Mouse (Mus musculus): ENCODE results near the gene Gm26938.
A peak's percentile ranks its signal among the peaks of the same experiment; 100 is the strongest.

Gm26938 gene

DNA sequence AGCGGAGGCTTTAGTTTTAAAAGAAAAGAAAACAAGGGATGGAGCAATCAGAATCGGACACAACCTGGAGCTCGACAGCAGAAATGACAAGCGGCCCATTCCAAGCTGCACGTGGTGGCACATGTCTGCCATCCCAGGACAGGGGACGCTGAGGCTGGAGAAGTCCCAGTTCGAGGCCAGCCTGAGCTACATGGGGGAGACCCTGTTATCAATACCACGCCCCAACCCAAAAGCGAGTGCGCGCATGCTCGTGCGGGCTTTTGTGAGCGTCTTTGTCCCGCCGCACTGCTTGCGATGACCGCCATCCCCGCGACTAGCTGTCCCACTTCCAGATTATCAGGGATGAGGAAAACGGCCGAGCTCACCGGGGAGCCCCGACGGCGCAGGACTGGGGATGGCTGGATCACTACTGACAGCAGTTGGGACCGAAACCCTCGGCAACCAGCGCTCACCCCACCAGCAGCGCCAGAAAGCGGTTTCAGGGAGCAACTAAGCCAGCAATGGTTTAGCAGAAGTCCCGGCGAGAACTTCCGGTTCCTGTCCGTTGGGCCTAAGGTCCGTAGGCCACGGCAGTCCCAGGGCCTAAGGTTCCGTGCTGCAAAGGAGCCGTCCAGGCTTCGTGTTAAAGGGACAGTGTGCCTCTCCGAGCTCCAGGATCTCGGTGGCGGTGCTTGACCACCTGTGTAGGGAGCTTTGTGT, at the start of gene Gm26938, which contains the start of gene Psmg3:
Gm26938 (minus strand) TSS at position 51 of the 699 bp plus-strand sequence.
Psmg3 (minus strand) TSS at position 529 of the 699 bp plus-strand sequence.
- DNase-seq (ENCODE audit: low spot score in 2 of 2) = peak; percentile 89 to 91

DNA sequence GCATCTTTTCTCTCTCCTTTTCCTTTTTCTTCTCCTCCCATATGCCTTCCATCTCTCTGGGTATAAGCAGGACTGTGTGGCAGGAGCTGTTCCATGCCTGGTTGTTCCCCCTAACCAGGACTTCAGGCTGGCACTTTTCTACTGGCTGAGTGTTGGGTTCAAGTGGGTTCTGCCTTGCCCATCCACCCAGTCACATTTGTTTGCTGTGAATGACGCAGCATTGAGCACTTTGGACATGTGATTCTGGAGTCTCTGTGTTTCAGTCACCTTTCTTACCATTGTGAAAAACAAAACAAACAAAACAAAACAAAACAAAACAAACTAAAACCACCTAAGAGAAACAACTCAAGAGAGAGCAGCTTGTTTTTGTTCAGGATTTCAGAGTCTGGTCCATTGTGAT, 45.3 kb upstream of the Gm26938 start:
- DNase-seq (ENCODE audit: low spot score in 2 of 2) = no peak

DNA sequence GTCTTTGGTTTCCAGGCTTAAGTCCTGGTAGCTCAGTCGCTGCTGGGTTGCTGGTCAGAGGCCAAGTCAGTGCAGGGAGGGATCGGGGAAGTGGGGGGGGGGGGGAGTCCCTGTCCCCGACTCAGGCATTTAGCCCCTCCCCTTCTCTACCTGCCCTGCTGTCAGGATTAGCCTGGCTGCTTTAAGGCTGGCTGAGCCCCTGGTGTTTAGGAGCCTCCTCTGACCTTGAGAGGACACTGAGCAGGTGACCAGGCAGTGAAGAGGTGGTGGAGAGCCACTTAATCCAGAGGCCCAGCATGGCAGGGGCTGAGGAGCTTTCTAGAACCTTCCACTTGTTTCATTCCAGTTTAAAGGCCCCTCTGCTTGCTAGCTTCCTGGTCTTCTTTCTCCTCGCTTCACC, 44.7 kb upstream of the Gm26938 start:
- DNase-seq (ENCODE audit: low spot score in 2 of 2) = no peak

- DNase-seq (ENCODE audit: low spot score in 2 of 2) = no peak
Observed at GRCm38 (mm10) chr5:139862759-139863158, 36.6 kb upstream of the Gm26938 start.

GRCm38 (mm10) chr5:139860328-139861104, 34.3 kb upstream of the Gm26938 start:
- no peak for DNase-seq (ENCODE audit: low spot score in 2 of 2)

DNA sequence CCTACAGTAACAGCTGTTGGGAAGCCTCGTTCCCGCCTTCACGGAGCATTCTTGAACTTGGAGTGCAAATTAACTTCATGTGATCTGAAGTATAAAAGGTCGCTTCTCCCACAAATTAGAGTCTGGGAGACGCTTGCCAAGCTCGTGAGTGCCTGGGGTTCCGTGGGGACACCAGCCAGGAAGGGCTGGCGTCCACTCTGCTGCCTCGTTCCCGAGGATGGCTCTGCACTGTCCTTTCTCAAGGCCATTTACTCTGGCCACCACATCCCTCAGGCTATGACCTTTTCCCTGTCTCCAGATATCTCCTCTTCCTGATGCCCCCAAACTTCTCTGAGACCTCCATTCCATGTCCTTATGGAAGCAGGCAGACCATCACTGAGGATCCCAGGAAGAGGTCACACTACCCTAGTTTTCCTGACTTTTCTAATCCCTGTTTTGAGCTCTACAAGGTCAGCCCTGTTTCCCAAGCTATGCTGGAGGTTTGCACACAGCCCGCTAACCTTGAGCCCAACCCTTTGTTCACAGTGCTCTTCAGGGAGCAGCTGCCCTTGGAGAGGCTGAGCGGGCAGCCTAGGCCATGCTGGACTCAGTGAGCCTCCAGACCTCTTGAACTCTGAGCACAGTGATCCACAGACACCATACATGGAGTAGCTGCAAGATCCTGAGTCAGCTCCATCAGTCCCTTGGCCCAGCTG, 23.6 kb upstream of the Gm26938 start:
- no peak for DNase-seq (ENCODE audit: low spot score in 2 of 2)

GRCm38 (mm10) chr5:139839142-139839541, 12.9 kb upstream of the Gm26938 start:
- DNase-seq (ENCODE audit: low spot score in 2 of 2) = no peak

DNA sequence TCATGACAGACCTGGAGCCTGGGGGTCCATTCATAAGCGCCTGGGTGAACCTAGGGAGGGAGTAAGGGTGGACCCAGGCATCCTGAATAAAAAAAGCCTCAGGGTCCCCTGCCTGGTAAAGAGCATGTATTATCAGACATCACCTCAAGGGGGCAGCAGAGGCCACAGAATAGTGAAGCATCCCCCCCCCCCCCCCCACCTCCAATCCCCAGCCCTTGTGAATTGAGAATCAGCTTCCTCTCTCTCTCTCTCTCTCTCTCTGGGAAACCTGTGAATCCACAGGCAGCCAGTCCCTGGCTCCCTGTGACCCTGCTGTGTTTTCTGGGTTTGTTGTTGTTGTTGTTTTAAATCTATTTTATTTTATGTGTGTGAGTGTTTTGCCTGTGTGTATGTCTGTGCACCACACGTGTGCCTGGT, 12.3 kb upstream of the Gm26938 start:
- peak in 1 of 2 experiments; percentile 38 for DNase-seq (ENCODE audit: low spot score in 2 of 2)

DNA sequence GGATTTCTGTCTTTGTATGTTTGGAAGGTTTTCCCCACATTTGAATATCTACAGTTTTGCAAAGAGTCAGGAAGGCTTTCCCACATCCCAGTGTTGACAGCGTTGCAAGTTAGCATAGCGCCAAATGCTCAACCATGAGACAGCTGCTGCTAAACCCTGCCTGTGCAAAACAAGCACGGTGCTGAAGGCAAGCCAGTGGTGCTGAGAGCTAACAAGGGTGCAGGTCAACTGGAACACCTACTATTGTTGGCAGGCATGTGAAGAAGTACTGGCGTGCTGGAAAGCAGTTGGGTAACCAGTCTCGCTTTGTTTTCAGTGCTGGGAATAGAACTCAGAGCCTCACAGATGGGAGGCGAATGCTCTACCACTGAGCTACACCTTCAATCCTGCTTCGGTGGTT, 9.5 kb upstream of the Gm26938 start:
- DNase-seq (ENCODE audit: low spot score in 2 of 2) = no peak

DNA sequence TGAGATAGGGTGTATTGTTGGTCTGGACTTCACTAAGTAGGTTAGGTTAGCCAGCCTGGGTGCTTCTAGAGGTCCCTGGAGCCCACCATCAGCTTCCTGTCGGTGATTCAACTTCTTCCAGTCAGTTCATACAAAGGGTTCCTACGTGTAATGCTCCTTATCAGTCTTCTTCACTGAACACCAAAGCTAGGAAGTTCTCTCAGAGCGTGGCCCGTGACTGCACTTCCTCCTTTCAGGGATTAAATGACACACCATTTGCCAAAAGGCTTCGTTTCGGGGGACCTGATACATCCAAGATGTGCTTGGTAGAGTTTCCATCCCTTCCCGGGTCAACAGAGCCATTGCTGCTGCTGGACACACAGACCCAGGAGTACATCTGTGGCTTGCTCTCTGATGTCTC, 5.9 kb upstream of the Gm26938 start:
- no peak for DNase-seq (ENCODE audit: low spot score in 2 of 2)

DNA sequence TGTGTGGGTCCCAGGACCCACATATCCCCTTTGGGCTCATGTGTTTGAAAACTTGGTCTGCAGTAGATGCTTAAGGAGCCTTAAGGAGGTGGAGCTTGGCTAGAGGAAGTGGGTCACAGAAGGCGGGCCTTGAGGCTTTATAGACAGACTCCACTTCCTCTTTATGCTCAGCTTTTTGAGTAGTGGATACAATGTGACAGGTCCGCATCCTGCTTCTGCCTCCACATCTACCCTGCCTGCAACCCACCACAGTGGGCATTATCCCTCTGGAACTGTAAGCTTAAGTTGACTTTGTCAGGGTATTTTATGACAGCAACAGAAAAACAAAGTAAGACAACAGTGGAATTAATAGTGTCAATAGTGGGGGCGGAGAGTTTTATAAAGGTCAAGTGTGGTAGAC, 4.5 kb upstream of the Gm26938 start:
- DNase-seq (ENCODE audit: low spot score in 2 of 2) = no peak

GRCm38 (mm10) chr5:139829384-139829783, 3.2 kb upstream of the Gm26938 start:
- DNase-seq (ENCODE audit: low spot score in 2 of 2) = no peak

DNA sequence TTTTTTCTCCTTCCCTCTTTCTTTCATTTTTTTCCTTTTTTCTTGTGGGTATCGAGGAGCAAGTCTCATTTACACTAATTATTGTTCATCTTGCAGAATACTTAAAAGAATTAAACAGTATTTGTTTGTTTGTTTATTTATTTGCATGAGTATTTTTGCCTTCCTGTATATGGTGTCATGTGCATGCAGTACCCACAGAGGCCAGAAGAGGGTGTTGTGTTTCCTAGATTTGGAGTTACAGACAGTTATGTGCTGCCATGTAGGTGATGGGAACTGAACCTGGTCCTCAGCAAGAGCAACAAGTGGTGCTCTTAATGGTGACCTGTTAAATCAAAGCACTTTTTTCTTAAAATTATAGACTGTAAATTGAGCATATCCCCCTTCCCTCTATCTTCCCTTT, 1.4 kb upstream of the Gm26938 start:
- DNase-seq (ENCODE audit: low spot score in 2 of 2) = no peak

DNA sequence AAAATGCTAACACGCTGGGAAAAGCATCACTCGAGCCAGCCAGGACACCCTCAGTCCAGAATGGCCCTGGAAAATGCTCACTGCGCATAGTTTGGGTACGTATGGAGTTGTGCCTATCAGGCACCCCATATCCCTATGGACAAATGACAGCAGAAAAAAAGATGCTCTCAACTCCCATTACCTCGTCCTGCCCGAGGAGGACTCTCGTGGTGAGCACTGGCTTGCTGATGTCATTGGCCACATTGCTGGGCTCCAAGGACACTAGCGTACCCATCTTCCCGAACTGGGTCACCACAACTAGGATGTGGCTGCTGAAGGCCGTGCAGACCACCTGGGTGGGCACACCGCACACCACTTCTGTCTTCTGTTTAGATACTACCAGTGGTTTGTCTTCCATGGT, 260 bp downstream of the Gm26938 start:
- no peak for DNase-seq (ENCODE audit: low spot score in 2 of 2)

GRCm38 (mm10) chr5:139824531-139824930, 1.7 kb downstream of the Gm26938 start:
- DNase-seq (ENCODE audit: low spot score in 2 of 2) = no peak

DNA sequence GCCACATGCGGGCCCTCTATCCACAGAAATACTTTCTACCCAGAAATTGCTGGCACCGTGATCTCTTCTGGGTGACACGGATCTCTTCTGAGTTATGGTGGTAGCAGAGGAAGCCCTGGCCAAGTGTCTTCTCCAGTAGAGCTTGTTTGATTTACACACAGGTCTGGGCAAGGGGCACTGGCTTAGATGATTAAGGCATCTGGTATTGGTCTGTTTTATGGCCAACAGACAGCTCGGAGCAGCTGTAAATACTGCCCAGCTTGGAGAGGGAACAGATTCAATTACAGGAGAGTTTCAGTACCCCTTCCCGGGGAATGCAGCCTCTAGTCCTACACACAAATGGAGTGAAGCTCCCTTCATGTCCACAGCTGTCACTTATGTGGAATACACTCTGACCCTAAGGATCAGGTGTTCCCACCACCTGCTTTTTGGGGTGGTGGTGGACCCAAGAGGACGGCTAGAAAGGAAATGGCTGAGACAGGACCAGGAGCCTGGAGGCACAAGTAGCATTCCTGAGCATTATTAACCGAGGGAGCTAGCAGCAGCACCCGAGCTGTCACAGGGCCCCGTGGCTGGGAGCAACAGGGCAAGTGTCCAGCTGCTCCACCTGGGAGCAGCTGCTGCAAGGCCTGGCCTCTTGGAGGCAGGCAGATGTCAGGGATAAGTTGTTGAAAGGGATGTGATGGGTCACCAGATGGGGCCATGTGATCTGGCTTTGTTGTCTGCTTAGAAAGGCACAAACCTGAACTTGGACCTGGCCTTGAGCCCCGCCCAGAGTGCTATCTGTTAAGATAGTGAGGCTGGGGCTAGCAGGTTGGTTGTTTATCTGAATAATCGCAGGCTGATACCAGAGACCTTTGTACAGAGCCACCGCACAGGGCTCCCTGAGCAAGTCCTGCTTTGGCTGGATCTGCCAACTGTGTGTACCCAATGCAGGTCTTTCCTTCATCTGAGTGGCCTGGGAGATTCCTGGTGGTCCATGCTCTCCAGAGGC, 4.4 kb downstream of the Gm26938 start:
- no peak for DNase-seq (ENCODE audit: low spot score in 2 of 2)

GRCm38 (mm10) chr5:139819538-139820181, 6.5 kb downstream of the Gm26938 start, which contains the start of gene Tmem184a:
TSS of gene Tmem184a (minus strand) at chr5:139819917.
- DNase-seq (ENCODE audit: low spot score in 2 of 2) = no peak

GRCm38 (mm10) chr5:139818801-139819200, 7.4 kb downstream of the Gm26938 start:
- no peak for DNase-seq (ENCODE audit: low spot score in 2 of 2)

GRCm38 (mm10) chr5:139818056-139818455, 8.2 kb downstream of the Gm26938 start:
- no peak for DNase-seq (ENCODE audit: low spot score in 2 of 2)

- no peak for DNase-seq (ENCODE audit: low spot score in 2 of 2)
Observed at GRCm38 (mm10) chr5:139817292-139817691, 8.9 kb downstream of the Gm26938 start.

DNA sequence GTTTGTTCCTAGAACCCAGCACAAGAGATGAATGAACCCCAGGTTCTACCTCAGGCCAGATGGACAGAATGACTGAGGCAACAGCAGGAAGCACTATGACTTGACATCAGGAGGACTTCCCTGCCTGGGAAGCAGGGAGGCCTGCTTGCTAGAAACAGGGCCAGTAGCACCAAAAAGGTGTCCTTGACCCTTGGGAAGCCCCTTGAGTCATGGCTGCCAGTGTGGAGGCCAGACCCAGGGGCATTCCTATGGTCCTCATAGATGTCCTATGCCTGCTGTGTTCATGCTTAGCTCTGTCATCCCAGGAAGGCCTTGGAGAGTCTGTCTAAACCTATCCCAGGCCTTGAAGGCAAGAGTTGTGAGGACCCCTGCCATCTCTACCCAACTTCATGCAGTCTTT, 9.8 kb downstream of the Gm26938 start:
- DNase-seq (ENCODE audit: low spot score in 2 of 2) = no peak

Data from frontal cortex, postnatal 25 days (tissue).